Mouse (Mus musculus): Measurements from ENCODE around the gene Pou3f1. TPM values are rescaled to one million over a fixed set of nuclear protein-coding genes. Genes with fewer than 3 reads are reported as not detected.

Pou3f1 gene
- polyA plus RNA-seq, 1 experiment, result 6.9 TPM

DNA sequence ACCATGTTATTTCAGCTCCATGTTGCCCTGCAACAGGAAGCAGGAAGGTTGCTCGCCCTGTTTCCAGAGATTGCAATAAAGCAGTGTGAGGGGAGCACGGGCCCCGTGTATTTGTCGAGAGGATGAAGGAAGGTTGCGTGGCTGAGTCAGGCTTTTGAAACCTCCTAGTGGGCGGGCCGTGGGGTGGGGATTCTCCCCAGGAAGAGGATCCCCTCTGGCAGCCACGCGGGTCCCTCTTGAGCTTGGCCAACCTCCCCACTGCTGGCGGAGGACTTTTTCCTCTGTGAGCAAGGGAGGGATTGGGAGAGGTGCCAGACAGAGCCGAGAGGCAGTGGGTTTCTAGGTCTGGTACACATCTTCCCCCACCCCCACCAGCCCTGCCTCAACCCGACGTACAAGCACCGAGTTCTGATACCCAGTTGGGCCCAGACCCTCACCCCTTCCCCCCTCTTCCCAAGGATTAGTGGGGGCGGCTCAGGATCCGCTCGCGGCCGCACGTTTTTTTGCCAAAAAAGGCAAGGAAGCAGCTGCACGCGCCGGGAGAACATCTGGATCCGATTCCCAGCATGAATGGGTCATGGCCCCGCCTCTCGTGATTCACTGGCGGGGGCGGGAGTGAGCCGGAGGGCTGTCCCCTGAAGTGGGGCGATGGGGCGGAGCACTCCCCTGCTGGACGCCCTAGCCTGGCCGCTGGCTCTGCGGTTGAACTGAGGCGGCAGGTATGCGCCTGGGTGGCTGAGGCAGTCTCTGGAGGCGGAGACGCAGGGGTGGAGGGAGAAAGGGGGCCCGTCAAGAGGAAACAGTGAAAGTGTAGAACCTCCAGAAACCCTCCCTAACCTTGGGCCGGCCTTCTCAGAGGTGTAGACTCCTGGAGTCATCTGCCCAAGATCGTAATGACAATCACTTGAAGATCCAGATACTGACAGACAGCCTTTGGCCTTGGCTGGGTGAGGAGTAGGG is 52.2 kb downstream of the Pou3f1 start:
- peak; percentile 35 to 76 for DNase-seq (ENCODE audit: extremely low spot score in 1 of 2, low spot score in 1 of 2)

DNA sequence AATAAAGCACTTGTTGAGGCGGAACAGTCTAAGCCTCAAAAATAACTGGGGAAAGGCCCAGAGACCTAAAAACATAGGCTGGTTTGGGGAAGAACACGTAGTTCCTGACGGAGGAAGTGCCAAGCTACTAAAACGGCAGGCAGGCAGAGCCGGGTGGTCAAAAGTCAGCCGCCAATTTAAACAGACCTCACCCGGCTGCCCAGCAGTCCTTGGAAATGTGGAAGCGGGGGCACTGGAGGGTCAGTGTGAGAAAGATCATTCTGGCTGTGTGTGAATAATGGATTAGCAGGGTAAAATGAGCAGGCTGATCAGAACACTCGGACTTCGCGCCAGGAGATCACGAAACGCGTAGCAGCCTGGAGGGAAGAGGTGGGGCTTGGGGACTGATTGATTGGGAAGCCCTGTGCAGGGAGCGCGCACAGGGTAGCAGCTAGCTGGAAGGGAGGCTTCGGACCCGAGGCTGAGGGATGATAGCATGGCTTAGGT is 53.4 kb downstream of the Pou3f1 start:
- DNase-seq (ENCODE audit: extremely low spot score in 1 of 2, low spot score in 1 of 2), result no peak

Other genes starting within 250 kb of the Pou3f1 start
- 0.14 and 0.21 TPM in 2 replicates for gene 3100002H09Rik, start 46.0 kb upstream of the Pou3f1 start, polyA plus RNA-seq (2012; rRNA removed)
- gene Utp11, start 36.8 kb downstream of the Pou3f1 start, polyA plus RNA-seq (2012; rRNA removed), result 19.0 and 20.7 TPM in 2 replicates
- 2.0 and 2.2 TPM in 2 replicates for gene Fhl3, start 43.9 kb downstream of the Pou3f1 start, polyA plus RNA-seq (2012; rRNA removed)
- gene Sf3a3, start 58.0 kb downstream of the Pou3f1 start, polyA plus RNA-seq (2012; rRNA removed), result 35.5 and 40.4 TPM in 2 replicates
- gene Inpp5b, start 85.0 kb downstream of the Pou3f1 start, polyA plus RNA-seq (2012; rRNA removed), result 58.0 and 71.4 TPM in 2 replicates
- 12.9 and 13.2 TPM in 2 replicates for gene Mtf1, start 145.3 kb downstream of the Pou3f1 start, polyA plus RNA-seq (2012; rRNA removed)
- gene Yrdc, start 193.9 kb downstream of the Pou3f1 start, polyA plus RNA-seq (2012; rRNA removed), result 34.5 and 36.8 TPM in 2 replicates
- 91.4 and 98.1 TPM in 2 replicates for gene 1110065P20Rik, start 194.4 kb downstream of the Pou3f1 start, polyA plus RNA-seq (2012; rRNA removed)
- 48.7 and 52.5 TPM in 2 replicates for gene Maneal, start 205.4 kb downstream of the Pou3f1 start, polyA plus RNA-seq (2012; rRNA removed)
- gene Epha10, start 224.1 kb downstream of the Pou3f1 start, polyA plus RNA-seq (2012; rRNA removed), result 49.8 and 50.9 TPM in 2 replicates